8 mouse cellular contexts compared by ENCODE assay signal in genomic region chrX:50602881-50603280, GRCm38 (mm10).
DNase-seq lines count a peak whose midpoint lies in the region; ATAC-seq and TF ChIP-seq lines count a peak whose summit lies in the region.
"Not testable (repeated sequence)": the region's sequence is repeated elsewhere in the genome, so short reads cannot be mapped to it uniquely, and the experiment has no call there.

No protein-coding gene starts in this region.

- TF ChIP-seq CTCF in Patski (IDR thresholded peaks at IDR 0.05) = peak; percentile 68
- TF ChIP-seq CTCF in hindbrain, postnatal 0 days (IDR thresholded peaks at IDR 0.05; ENCODE audit: low read depth) = peak; percentile 64

- peak overlapping the region; percentile 36 for H3K4me2 ChIP-seq in embryonic facial prominence, embryonic 13.5 days
- 0 out of 2 replicates have a peak overlapping the region, but pooled peaks have one; percentile 30 for H3K4me2 ChIP-seq in hindbrain, postnatal 0 days (ENCODE audit: low read depth, low read length)
- peak overlapping the region; percentile 33; the same call in 1 of the 2 replicates for H3K4me2 ChIP-seq in limb, embryonic 12.5 days
- peak overlapping the region; percentile 40 for H3K4me2 ChIP-seq in neural tube, embryonic 13.5 days

- in situ Hi-C loops in Patski (cut with MboI; ENCODE audit: low pct_unique_long_range_greater_than_20kb) = not testable (repeated sequence)

- not testable (repeated sequence) for H3K27me3 ChIP-seq in Patski; embryonic facial prominence, embryonic 13.5 days; heart, embryonic 10.5 days (ENCODE audit: insufficient read depth, poor library complexity, severe bottlenecking); hindbrain, postnatal 0 days (ENCODE audit: insufficient read depth, low read length); limb, embryonic 12.5 days; neural tube, embryonic 13.5 days

- H3K9ac ChIP-seq in embryonic facial prominence, embryonic 13.5 days; hindbrain, postnatal 0 days (replicated peaks; ENCODE audit: low read length); limb, embryonic 12.5 days (replicated peaks): not testable (repeated sequence)
- peak overlapping the region; percentile 38; the same call in 1 of the 2 replicates for H3K9ac ChIP-seq in neural tube, embryonic 13.5 days

- peak; percentile 45 for ATAC-seq in Patski
- ATAC-seq in embryonic facial prominence, embryonic 13.5 days (ENCODE audit: insufficient number of reproducible peaks, insufficient read depth, low FRiP score, low TSS enrichment, low read depth); limb, embryonic 12.5 days (ENCODE audit: insufficient number of reproducible peaks, insufficient read depth, low FRiP score, low TSS enrichment, low read depth): not testable (repeated sequence)
- ATAC-seq in hindbrain, postnatal 0 days = peak; percentile 72
- ATAC-seq in neural tube, embryonic 13.5 days (ENCODE audit: low read depth) = 0 out of 2 replicates have a peak, but pooled peaks have one; percentile 25

- not testable (repeated sequence) for H3K27ac ChIP-seq in embryonic facial prominence, embryonic 13.5 days; heart, embryonic 10.5 days; limb, embryonic 12.5 days
- peak overlapping the region; percentile 65 for H3K27ac ChIP-seq in hindbrain, postnatal 0 days
- H3K27ac ChIP-seq in neural tube, embryonic 13.5 days (replicated peaks) = peak overlapping the region; percentile 49; the same call in 1 of the 2 replicates

- H3K9me3 ChIP-seq in embryonic facial prominence, embryonic 13.5 days; heart, embryonic 10.5 days; hindbrain, postnatal 0 days (ENCODE audit: low read length); limb, embryonic 12.5 days; neural tube, embryonic 13.5 days: not testable (repeated sequence)

- H3K36me3 ChIP-seq in embryonic facial prominence, embryonic 13.5 days = peaks cover 19% of the 10 kb centered on the region
- peaks cover 45% of the 10 kb centered on the region for H3K36me3 ChIP-seq in heart, embryonic 10.5 days
- not testable (repeated sequence) for H3K36me3 ChIP-seq in hindbrain, postnatal 0 days (ENCODE audit: insufficient read depth, low read length)
- H3K36me3 ChIP-seq in limb, embryonic 12.5 days = peaks cover 28% of the 10 kb centered on the region; the same call in 1 of the 2 replicates
- H3K36me3 ChIP-seq in neural tube, embryonic 13.5 days = peaks cover 16% of the 10 kb centered on the region

- WGBS in embryonic facial prominence, embryonic 13.5 days = 54% methylated on average over 3 of the region's 3 CpGs
- 53% methylated on average over 3 of the region's 3 CpGs for WGBS in heart, embryonic 10.5 days
- WGBS in hindbrain, postnatal 0 days = 57% methylated on average over 3 of the region's 3 CpGs
- WGBS in limb, embryonic 12.5 days = 69% methylated on average over 3 of the region's 3 CpGs
- WGBS in neural tube, embryonic 13.5 days = 68% methylated on average over 3 of the region's 3 CpGs

- H3K4me3 ChIP-seq in embryonic facial prominence, embryonic 13.5 days = peak overlapping the region; percentile 29
- peak overlapping the region; percentile 35; the same call in 1 of the 2 replicates for H3K4me3 ChIP-seq in heart, embryonic 10.5 days
- peak overlapping the region; percentile 15 for H3K4me3 ChIP-seq in hindbrain, postnatal 0 days (ENCODE audit: low read length)
- H3K4me3 ChIP-seq in limb, embryonic 12.5 days (replicated peaks) = peak overlapping the region; percentile 21
- H3K4me3 ChIP-seq in neural tube, embryonic 13.5 days = peak overlapping the region; percentile 24

- CTCF ChIA-PET in Patski (lab: Charles Lee) = not testable (repeated sequence)

- POLR2A ChIA-PET in Patski (lab: Charles Lee) = not testable (repeated sequence)

- DNase-seq in Patski (ENCODE audit: low read depth, low spot score); heart, embryonic 10.5 days (ENCODE audit: low spot score): not testable (repeated sequence)
- DNase-seq in hindbrain, postnatal 0 days (ENCODE audit: low spot score) = peak; percentile 89
- DNase-seq in lung, postnatal 36 days = peak; percentile 100
- DNase-seq in urinary bladder, postnatal 25 days (ENCODE audit: low spot score) = peak; percentile 88

- not testable (repeated sequence) for H3K4me1 ChIP-seq in embryonic facial prominence, embryonic 13.5 days; heart, embryonic 10.5 days; hindbrain, postnatal 0 days (ENCODE audit: insufficient read depth, low read length); limb, embryonic 12.5 days (replicated peaks); neural tube, embryonic 13.5 days (replicated peaks)
